Mouse (Mus musculus): ENCODE data around the gene Depdc5.
"Not testable (repeated sequence)": the region's sequence is repeated elsewhere in the genome, so short reads cannot be mapped to it uniquely, and the experiment has no call there.

Gene Depdc5

DNA sequence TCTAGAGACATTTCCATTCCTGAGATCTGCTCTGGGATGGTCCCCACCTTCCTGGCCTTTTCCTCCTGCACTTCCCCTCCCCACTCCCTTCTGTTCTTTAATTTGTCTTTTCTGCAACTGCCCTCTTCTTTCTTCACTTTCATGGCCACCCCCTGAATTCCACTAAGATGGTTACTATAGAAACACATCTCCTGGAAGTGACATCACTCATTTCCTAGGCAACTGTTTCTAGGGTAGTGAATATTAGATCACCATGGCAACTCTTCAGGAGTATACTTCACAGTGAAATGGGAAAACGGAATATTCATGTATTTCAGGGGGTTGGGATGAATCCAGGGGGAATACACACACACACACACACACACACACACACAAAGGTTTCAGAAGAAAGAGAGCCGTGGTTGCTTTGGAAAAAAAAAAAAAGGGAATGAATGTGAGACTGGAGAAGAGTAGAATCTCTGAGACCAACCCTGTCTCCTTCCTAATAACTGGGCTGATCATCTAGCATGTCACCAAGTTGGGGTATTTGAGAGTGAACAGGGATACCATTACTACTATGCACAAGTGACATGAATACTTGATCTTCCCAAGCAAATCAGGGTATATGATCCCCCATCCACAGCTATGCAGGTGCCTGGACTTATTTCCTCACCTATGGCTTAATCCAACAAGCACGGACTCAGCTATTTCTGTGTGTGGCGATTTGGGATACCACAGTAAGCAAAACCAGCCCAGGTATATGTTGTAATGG lies 167.1 kb downstream of the Depdc5 start:
- DNase-seq (ENCODE audit: low read depth, low spot score): peak; percentile 21

DNA sequence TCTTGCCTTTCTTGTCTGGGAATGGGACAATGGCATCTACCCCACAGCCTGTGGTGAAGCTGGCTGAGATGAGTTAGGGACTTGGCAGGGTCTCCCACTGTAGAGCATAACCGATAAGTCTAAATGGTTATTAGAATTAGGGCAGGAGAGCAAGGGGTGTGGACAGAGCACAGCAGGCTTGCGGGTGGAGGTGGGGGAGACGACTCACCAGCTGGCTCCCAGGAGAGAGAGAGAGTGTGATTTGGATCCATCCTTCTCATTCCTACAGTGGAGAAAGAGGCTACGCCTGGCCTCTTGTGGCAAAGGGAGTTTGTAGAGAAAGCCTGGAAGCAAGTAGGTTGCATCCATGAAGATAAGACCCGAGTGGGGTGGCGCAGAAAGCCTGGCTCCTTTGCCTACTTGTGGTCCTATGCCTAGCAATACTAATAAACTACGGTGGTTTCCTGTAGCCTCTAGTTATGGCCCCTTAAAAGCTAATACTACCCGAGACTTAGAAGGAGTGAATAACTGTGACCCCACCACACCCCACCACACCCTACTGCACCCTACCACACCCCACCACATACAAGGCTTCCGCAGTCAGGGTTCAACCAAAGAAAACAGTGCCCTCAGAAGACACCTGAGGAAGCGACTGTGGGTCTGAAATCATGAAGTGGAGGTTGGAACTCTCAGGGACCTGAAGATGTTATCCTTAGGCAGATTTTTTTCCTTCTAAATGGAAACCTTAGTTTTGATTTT lies 168.7 kb downstream of the Depdc5 start:
- DNase-seq (ENCODE audit: low read depth, low spot score): no peak

DNA sequence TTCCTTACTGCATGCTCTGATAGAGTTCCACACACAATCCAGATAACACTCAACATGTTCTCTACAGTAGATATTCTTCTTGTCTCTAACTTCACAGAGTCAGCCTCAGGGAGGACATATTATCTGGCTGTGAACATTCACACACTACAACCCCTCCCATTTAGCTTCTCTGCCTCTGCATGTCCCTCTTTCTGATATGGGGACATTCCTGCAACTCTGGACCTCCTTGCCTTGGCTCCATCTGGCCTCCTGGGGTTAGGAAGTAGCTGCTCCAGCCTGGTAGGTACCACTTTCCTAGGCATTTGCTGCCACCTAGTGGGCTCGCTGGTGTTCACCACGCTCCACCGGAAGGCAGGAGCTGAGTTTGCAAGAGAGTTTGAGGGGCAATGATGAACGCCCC lies 169.6 kb downstream of the Depdc5 start:
- DNase-seq (ENCODE audit: low read depth, low spot score): peak; percentile 88

DNA sequence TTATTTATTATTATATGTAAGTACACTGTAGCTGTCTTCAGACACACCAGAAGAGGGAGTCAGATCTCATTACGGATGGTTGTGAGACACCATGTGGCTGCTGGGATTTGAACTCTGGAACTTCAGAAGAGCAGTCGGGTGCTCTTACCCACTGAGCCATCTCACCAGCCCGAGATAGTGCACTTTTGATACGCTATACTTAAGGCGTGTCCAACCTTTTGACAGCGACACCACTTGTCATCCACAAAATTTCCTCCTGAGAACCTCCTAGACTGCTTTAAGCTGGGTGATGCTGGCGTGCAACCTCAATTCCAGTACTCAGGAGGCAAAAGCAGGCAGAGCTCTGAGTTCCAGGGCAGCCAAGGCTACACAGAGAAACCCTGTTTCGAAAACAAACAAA lies 170.1 kb downstream of the Depdc5 start:
- not testable (repeated sequence) for DNase-seq (ENCODE audit: low read depth, low spot score)

DNA sequence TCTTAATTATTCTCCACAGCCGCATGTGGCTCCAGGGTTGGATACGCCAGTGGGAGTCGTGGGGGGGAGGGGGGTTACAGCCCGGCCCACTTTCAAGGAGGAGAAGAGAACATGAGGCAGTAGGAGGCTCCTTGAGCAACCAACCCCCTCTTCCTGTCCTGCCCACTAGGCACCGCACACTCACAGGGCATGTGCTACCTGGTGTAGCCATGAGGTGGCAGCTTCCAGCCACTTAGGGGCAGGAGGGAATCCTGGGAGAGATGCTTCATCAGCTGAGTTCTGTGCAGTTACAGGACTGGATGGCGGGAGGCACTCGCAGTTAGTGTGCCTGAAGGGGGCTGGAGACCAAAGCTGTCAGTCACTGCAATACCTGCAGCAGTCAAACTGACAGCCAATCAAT lies 170.6 kb downstream of the Depdc5 start:
- DNase-seq (ENCODE audit: low read depth, low spot score): peak; percentile 23

DNA sequence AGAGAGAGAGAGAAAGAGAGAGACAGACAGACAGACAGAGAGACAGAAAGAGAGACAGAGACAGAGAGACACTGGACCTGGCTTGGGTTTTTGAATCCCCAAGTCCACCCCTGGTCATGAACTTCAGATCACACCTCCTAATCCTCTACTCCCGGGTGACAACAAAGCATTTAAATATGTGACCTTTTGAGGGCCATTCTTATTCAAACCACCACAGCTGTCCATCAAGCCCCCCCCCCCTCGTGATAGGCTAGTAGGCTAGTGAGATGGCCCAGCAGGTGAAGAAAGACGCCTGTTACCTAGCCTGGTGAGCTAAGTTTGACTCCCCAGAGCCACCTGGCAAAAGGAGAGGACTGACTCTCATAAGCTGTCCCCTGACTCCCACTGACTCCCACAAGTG lies 171.4 kb downstream of the Depdc5 start:
- no peak for DNase-seq (ENCODE audit: low read depth, low spot score)

DNA sequence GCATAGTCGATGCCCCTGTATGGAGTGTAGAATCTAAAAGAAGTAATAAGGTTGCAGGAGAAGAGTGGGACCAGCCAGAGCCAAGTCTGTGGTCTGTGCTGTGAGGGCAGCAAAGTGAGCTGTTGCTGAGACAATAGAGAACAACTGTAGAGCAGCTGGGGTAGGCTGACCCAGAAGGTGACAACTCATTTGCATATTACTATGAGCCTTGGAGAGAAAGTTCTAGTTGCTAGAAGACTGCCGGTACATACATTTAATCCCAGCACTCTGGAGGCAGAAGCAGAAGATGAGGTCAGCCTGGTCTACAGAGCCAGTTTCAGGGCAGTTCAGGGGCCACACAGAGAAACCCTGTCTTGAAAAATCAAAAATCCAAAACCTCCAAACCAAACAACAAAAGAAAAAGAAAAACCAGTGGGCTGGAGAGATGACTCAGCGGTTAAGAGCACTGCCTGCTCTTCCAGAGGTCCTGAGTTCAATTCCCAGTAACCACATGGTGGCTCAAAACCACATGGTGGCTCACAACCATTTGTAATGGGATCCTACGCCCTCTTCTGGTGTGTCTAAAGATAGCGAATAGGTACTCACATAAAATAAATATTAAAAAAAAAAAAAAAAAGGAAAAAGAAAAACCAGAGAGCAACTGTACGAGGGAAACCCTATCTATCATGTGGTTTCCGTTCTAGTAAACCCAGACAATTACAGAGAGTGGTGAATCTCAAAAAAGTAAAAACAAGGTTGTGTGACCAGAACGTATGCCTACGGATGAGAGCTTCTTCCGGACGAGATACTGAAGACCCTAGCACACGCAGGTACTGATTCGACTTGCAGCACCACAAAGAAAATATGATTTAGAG lies 175.4 kb downstream of the Depdc5 start:
- DNase-seq (ENCODE audit: low read depth, low spot score): no peak

DNA sequence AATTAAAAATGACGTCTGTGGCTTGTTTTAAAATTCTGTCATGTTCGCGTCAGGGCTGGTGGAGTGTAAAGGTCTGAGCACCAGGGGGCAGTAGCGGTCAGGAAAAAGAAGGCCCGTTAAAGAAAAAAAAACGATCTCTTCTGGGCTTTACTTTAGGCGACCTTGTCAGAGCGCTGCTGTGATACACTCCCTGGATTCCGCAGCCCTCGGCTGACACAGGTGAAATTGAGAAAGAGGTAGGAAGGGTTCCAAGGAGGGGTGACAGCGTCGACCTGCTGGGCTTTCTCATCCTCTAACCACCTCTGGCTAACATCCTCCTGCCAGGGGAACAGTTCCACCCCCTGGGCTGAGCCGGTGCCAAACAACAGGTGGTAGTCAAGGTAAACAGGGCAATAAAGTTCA lies 176.0 kb downstream of the Depdc5 start:
- peak; percentile 78 for DNase-seq (ENCODE audit: low read depth, low spot score)

DNA sequence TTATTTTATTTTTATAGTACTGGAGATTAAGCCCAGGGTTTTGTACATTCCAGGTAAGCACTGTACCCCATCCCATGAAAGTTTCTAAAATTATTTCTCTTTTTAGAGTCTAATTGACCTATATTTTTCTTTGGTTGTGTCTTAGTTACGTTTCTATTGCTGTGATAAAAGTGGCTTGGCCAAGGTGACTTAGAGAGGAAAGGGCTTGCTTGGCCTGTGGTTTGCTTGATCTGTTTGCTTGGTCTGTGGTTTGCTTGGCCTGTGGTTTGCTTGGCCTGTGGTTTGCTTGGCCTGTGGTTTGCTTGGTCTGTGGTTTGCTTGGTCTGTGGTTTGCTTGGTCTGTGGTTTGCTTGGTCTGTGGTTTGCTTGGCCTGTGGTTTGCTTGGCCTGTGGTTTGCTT lies 177.2 kb downstream of the Depdc5 start:
- not testable (repeated sequence) for DNase-seq (ENCODE audit: low read depth, low spot score)

DNA sequence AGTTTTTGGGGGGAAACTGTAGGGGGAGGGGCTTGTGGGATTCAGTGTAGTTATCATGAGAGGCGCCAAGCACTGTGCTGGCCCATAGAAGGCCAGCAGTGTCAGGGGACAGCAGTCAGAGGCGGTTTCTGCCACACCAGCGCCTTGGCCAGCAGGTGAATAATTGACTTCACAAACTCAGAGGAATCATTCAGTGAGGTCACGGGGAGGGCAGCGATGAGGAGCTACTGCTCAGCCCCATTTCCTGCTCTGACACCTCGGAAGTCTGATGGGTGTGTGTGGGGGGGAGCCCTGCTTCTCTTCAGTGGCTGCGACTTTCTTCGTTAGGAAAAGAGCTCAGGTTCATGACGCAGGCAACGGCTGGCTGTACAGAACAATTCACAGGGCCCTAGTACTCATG lies 179.9 kb downstream of the Depdc5 start:
- DNase-seq (ENCODE audit: low read depth, low spot score): no peak
